Mouse (Mus musculus) liver, adult 2 months (tissue): ENCODE measurements around the gene Selenop. TPM values are rescaled to one million over a fixed set of nuclear protein-coding genes. Genes with fewer than 3 reads are reported as not detected.
"Not testable (repeated sequence)": the region's sequence is repeated elsewhere in the genome, so short reads cannot be mapped to it uniquely, and the experiment has no call there.

ENCODE experiments used
- DNase-seq: peaks from one replicate; pipeline ENCODE4 v3.0.0-alpha.2; 2011; ENCODE audit warnings: low read depth, low spot score; ENCODE audit errors: extremely low read depth
- H3K27ac ChIP-seq: fragments of 200-500 bp; replicated peaks from 2 replicates; pipeline ENCODE4 v1.5.1; 2012; ENCODE audit warnings: low read depth, mild to moderate bottlenecking, control low read depth, inconsistent platforms, low read length; ENCODE audit not compliant: insufficient read depth
- H3K27me3 ChIP-seq: fragments of 200-500 bp; 2 replicates; pipeline ENCODE4 v1.6.1; 2012; ENCODE audit warnings: mild to moderate bottlenecking, moderate library complexity, low read length, inconsistent platforms; ENCODE audit not compliant: control insufficient read depth, insufficient read depth
- H3K36me3 ChIP-seq: fragments of 200-500 bp; 2 replicates; pipeline ENCODE4 v1.6.1; 2012; ENCODE audit warnings: low read length, inconsistent platforms; ENCODE audit not compliant: control insufficient read depth, insufficient read depth
- H3K4me1 ChIP-seq: fragments of 200-500 bp; 2 replicates; pipeline ENCODE4 v1.6.1; 2011; ENCODE audit warnings: low read length; ENCODE audit not compliant: control insufficient read depth, insufficient read depth
- H3K4me3 ChIP-seq: fragments of 200-500 bp; 2 replicates; pipeline ENCODE4 v1.5.1; 2011; ENCODE audit warnings: low read depth, mild to moderate bottlenecking, control low read depth, low read length, moderate library complexity; ENCODE audit not compliant: insufficient read depth
- H3K79me2 ChIP-seq: fragments of 200-500 bp; 2 replicates; pipeline ENCODE4 v1.6.1; 2012; ENCODE audit warnings: inconsistent platforms, mild to moderate bottlenecking, low read length, moderate library complexity; ENCODE audit not compliant: control insufficient read depth, insufficient read depth
- H3K9ac ChIP-seq: fragments of 200-500 bp; 2 replicates; pipeline ENCODE4 v1.6.1; 2012; ENCODE audit warnings: low read depth, mild to moderate bottlenecking, control low read depth, inconsistent platforms, low read length
- CTCF ChIP-seq: fragments of 200-500 bp; IDR thresholded peaks from 2 replicates; pipeline ENCODE4 v1.5.1; 2011; ENCODE audit warnings: low read depth, low read length, control low read depth
- POLR2A ChIP-seq: fragments of 200-500 bp; IDR thresholded peaks from 2 replicates; pipeline ENCODE4 v1.6.1; 2011; ENCODE audit warnings: low read length, control low read depth; ENCODE audit not compliant: insufficient read depth; ENCODE audit errors: extremely low read depth
- whole genome bisulfite sequencing: fragments of 180-500 bp; shearing (Covaris S2); methylation state at CpG from one replicate; pipeline ENCODE4 v1.1.7; 2018; 5-methylcytosine and 5-hydroxymethylcytosine counted together
- polyA plus RNA-seq: library from polyadenylated mRNA; depleted of rRNA; stranded (reverse); fragments of >200 nt; gene quantifications from 2 replicates; pipeline ENCODE4 v1.2.3, GENCODE M21; 2012; rRNA removed
- total RNA-seq: library from RNA; depleted of rRNA; stranded (reverse); fragments of >200 nt; gene quantifications from 2 replicates; pipeline ENCODE4 v1.2.3, GENCODE M21; 2014; rRNA removed

Gene Selenop
- total RNA-seq, result 6,785 and 8,531 TPM in 2 replicates
- polyA plus RNA-seq, result 1,988 and 2,372 TPM in 2 replicates

DNA sequence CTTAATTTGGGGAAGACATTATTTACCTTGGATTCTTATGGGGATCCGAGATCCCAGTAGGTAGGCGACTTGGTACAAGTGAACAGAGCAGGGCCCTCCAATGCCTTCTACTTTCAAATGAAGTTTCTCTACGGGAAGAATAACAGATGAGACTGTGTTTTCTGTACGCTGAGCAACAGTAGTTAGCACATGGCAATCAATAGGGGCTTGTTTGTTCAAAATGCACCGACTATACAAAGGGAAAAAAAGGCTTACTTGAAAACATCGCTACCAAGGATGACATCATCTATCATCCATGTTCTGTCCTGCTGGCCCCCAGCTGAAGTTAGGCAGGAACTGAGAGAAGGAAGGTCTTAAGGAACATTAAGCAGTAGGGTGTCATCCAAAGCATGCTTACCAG, at the start of gene Selenop:
Selenop (plus strand) TSS at position 301 of the 400 bp plus-strand sequence.
- DNase-seq, result no peak
- no peak within 1 kb of the TSS for H3K4me3 ChIP-seq
- H3K79me2 ChIP-seq, result peaks cover 13% of the 10 kb centered on the region; the same call in 1 of the 2 replicates
- peaks cover 15% of the 10 kb centered on the region for H3K4me1 ChIP-seq
- no peak within 1 kb of the TSS for H3K9ac ChIP-seq
- 43% methylated on average over 6 of the region's 6 CpGs for WGBS
- peak within 1 kb of the TSS; percentile 77 for H3K27ac ChIP-seq
- no peaks in the 10 kb centered on the region for H3K27me3 ChIP-seq
- no peak for TF ChIP-seq CTCF
- TF ChIP-seq POLR2A, result no peak
- H3K36me3 ChIP-seq, result peaks cover 11% of the 10 kb centered on the region

DNA sequence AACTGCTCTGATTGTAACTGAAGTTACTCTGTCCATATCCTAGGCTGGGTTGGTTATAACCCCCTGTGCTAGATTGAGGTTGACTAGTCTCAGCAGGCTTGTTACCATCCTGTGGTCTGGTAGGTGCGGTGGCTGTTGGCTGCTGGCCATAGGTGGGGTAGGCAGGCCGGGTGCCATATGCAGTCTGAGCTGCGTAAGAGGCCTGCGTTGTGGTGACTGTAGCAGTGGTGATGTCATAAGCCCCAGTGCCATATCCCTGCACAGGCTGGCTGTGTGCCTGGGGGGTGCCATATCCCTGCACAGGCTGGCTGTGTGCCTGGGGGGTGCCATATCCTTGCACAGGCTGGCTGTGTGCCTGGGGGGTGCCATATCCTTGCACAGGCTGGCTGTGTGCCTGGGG, 49.7 kb upstream of the Selenop start:
- WGBS, result 94% methylated on average over 4 of the region's 4 CpGs
- not testable (repeated sequence) for H3K27ac ChIP-seq, H3K36me3 ChIP-seq, H3K79me2 ChIP-seq, H3K4me3 ChIP-seq, DNase-seq, H3K9ac ChIP-seq, H3K27me3 ChIP-seq
- peaks cover 10% of the 10 kb centered on the region for H3K4me1 ChIP-seq

DNA sequence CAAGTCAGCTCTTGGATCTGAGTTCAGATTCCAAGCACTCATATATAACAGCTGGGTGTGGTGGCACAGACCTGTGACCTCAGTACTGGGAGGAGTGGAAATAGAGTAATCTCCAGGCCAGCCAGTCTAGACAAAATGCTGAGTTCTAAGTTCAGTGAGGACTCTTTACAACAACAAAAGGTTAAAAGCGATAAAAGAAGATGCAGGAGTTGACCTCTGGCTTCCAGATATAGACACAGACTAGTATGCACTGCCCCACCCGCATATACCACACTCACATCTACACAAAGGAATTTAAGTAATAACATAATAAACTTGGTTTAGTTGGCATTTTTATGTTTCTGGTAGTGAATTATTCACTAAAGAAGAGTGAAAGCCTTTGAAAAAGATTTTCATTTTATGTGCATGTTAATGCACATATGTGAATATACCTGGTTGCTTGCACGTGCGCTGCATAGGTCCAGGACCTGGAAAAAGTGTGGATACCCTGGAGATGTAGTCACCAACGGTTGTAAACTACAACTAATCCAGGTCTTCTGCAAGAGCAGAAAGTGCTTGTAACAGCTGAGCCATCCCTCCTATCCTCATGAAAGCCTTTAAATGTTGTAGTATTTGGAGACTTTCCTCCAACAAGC, 45.4 kb upstream of the Selenop start:
- H3K9ac ChIP-seq, result no peak overlapping the region
- no peak for DNase-seq
- no peaks in the 10 kb centered on the region for H3K27me3 ChIP-seq
- WGBS, result 90% methylated on average over 5 of the region's 5 CpGs
- TF ChIP-seq POLR2A (no peak), CTCF (no peak)
- no peak overlapping the region for H3K27ac ChIP-seq
- no peak overlapping the region for H3K4me3 ChIP-seq
- H3K4me1 ChIP-seq, result peaks cover 19% of the 10 kb centered on the region
- no peaks in the 10 kb centered on the region for H3K36me3 ChIP-seq
- H3K79me2 ChIP-seq, result no peaks in the 10 kb centered on the region

DNA sequence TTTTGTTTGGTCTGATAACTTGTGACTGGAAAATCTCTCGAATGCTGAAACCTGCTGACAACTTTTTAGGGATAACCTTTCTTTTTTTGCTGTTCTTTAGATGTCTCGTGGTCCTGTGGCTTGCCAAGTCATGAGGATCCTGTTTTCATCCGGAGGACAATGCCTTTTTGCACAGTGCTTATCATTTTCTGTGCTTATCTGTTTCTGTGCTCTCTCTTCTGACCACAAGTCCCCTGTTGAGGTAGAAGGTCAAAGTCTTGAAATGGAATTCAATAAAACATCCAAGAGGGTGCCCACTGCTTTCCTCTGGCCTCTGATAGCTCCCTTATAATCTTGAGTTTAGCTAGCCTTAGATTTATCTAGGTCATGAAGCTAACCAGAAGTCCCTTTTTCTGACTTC, 41.8 kb upstream of the Selenop start:
- Histone ChIP-seq H3K9ac (no peak overlapping the region), H3K4me3 (no peak overlapping the region), H3K79me2 (no peaks in the 10 kb centered on the region), H3K27ac (peak overlapping the region; percentile 66), H3K36me3 (no peaks in the 10 kb centered on the region), H3K27me3 (no peaks in the 10 kb centered on the region), H3K4me1 (peaks cover 37% of the 10 kb centered on the region)
- TF ChIP-seq POLR2A (no peak), CTCF (no peak)
- peak; percentile 61 for DNase-seq
- whole genome bisulfite sequencing, result 13% methylated on average over 3 of the region's 3 CpGs

DNA sequence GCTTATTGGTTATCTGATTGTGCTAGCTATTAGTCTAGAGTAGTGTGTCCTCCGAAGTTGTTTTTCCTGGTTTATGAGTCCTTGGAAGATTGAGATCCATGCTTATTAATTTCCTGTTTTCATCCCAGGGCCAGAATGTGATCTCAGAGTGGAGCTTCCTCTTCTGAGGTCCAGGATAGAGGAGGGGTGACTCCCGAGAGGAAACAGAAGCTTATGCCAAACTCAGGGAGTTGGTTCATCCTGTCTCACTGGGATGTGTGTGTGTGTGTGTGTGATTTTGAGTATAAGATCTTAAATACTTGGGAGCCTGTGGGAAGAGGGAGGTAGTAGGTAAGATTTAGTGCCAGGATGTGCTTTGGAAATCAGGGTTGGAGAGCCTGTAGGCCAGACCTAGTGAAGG, 40.2 kb upstream of the Selenop start:
- Histone ChIP-seq H3K4me3 (no peak overlapping the region), H3K9ac (0 out of 2 replicates have a peak overlapping the region, but pooled peaks have one; percentile 36), H3K4me1 (peaks cover 46% of the 10 kb centered on the region), H3K79me2 (no peaks in the 10 kb centered on the region), H3K36me3 (no peaks in the 10 kb centered on the region), H3K27me3 (no peaks in the 10 kb centered on the region), H3K27ac (peak overlapping the region; percentile 88)
- no peak for DNase-seq
- no peak for TF ChIP-seq CTCF
- TF ChIP-seq POLR2A, result no peak
- 23% methylated on average over 2 of the region's 2 CpGs for WGBS

DNA sequence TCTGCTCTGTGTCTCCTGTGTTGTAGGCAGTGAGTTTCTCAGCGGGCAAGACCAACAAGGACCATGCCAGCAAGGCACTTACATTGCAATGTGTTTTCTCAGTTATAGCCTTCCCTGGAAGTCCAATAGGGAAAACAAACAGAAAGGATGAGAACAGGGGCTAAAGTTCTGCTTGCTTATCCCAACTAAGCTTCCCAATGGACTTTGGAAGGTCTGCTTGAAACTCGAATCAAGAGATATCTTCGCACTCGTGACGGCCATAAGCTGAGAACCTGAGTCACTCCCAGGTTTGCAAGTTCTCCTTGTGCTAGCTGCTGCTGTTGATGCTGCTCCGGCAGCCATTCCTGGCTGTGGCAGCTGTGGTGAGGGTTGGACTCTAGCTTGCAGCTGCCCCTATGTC, 39.4 kb upstream of the Selenop start:
- Histone ChIP-seq H3K27ac (peak overlapping the region; percentile 94), H3K36me3 (no peaks in the 10 kb centered on the region), H3K4me3 (peak overlapping the region; percentile 21), H3K4me1 (peaks cover 50% of the 10 kb centered on the region), H3K79me2 (no peaks in the 10 kb centered on the region), H3K9ac (peak overlapping the region; percentile 65), H3K27me3 (no peaks in the 10 kb centered on the region)
- DNase-seq, result peak; percentile 100
- no peak for TF ChIP-seq POLR2A
- TF ChIP-seq CTCF, result no peak
- 22% methylated on average over 6 of the region's 6 CpGs for WGBS
